Mouse (Mus musculus) mature B cell (primary cell): ENCODE results near the gene Cenpf.

ENCODE experiments used
- in situ Hi-C: fragments of 300-500 bp; cut with MboI; formaldehyde crosslinking; loops from 2 replicates; pipeline ENCODE4 v1.14.3; 2019

Gene Cenpf

GRCm38 (mm10) chr1:189631906-189632675, 55.8 kb downstream of the Cenpf start:
- in situ Hi-C loops: no loop called here

- in situ Hi-C loops: no loop called here
Observed at GRCm38 (mm10) chr1:189630026-189630425, 57.9 kb downstream of the Cenpf start.

- in situ Hi-C loops: loop anchor here (10.0 kb wide), 1 partner anchor 603 kb away; no protein-coding TSS in a partner anchor
Observed at GRCm38 (mm10) chr1:189627976-189628768, 59.7 kb downstream of the Cenpf start.

- in situ Hi-C loops: loop anchor here (10.0 kb wide), 1 partner anchor 600 kb away; no protein-coding TSS in a partner anchor
Observed at GRCm38 (mm10) chr1:189624756-189625155, 63.1 kb downstream of the Cenpf start.

GRCm38 (mm10) chr1:189618970-189619740, 68.7 kb downstream of the Cenpf start:
- in situ Hi-C loops: no loop called here

GRCm38 (mm10) chr1:189617381-189617780, 70.5 kb downstream of the Cenpf start:
- in situ Hi-C loops: no loop called here

- in situ Hi-C loops: no loop called here
Observed at GRCm38 (mm10) chr1:189615246-189615645, 72.6 kb downstream of the Cenpf start.

GRCm38 (mm10) chr1:189613076-189613475, 74.8 kb downstream of the Cenpf start:
- in situ Hi-C loops: no loop called here

- in situ Hi-C loops: no loop called here
Observed at GRCm38 (mm10) chr1:189611775-189612174, 76.1 kb downstream of the Cenpf start.

- in situ Hi-C loops: no loop called here
Observed at GRCm38 (mm10) chr1:189608640-189609039, 79.2 kb downstream of the Cenpf start.

- in situ Hi-C loops: no loop called here
Observed at GRCm38 (mm10) chr1:189608039-189608438, 79.8 kb downstream of the Cenpf start.

- in situ Hi-C loops: no loop called here
Observed at GRCm38 (mm10) chr1:189605598-189606126, 82.2 kb downstream of the Cenpf start.

GRCm38 (mm10) chr1:189597096-189597495, 90.8 kb downstream of the Cenpf start:
- in situ Hi-C loops: no loop called here
